Mouse (Mus musculus) hindbrain, embryonic 11.5 days (tissue): ENCODE results near the gene Fhit. TPM values are rescaled to one million over a fixed set of nuclear protein-coding genes. Genes with fewer than 3 reads are reported as not detected.

Experiments used
- ATAC-seq: fragments of 200-750 bp; cut with Nextera tagmentation; 2 replicates; pipeline ENCODE4 v1.8.0; 2017; ENCODE audit warnings: mild to moderate bottlenecking, moderate TSS enrichment, moderate library complexity; ENCODE audit not compliant: low FRiP score
- DNase-seq: peaks from one replicate; pipeline ENCODE4 v3.0.0-alpha.2; 2015; ENCODE audit warnings: low spot score
- H3K27ac ChIP-seq: fragments of 300-500 bp; sonication (generic); 2 replicates; pipeline ENCODE4 v1.5.1; 2014; ENCODE audit warnings: mild to moderate bottlenecking, low read depth, low read length
- H3K27me3 ChIP-seq: fragments of 300-500 bp; sonication (generic); 2 replicates; pipeline ENCODE4 v1.6.1; 2014; ENCODE audit warnings: mild to moderate bottlenecking, low read length, moderate library complexity, mixed read lengths; ENCODE audit not compliant: control insufficient read depth, insufficient read depth
- H3K36me3 ChIP-seq: fragments of 300-500 bp; sonication (generic); 2 replicates; pipeline ENCODE4 v1.6.1; 2014; ENCODE audit warnings: mild to moderate bottlenecking, low read length, moderate library complexity, mixed read lengths; ENCODE audit not compliant: control insufficient read depth, insufficient read depth
- H3K4me1 ChIP-seq: fragments of 300-500 bp; sonication (generic); replicated peaks from 2 replicates; pipeline ENCODE4 v1.6.1; 2014; ENCODE audit warnings: low read length, mixed read lengths; ENCODE audit not compliant: control insufficient read depth, insufficient read depth
- H3K4me2 ChIP-seq: fragments of 300-500 bp; sonication (generic); replicated peaks from 2 replicates; pipeline ENCODE4 v1.6.1; 2014; ENCODE audit warnings: mild to moderate bottlenecking, low read depth, low read length
- H3K4me3 ChIP-seq: fragments of 300-500 bp; sonication (generic); 2 replicates; pipeline ENCODE4 v1.5.1; 2014; ENCODE audit warnings: low read depth, low read length
- H3K9ac ChIP-seq: fragments of 300-500 bp; sonication (generic); 2 replicates; pipeline ENCODE4 v1.6.1; 2014; ENCODE audit warnings: low read depth, low read length
- H3K9me3 ChIP-seq: fragments of 300-500 bp; sonication (generic); 2 replicates; pipeline ENCODE4 v1.6.1; 2016; ENCODE audit warnings: low read length; ENCODE audit not compliant: control insufficient read depth
- WGBS: fragments of 180-500 bp; shearing (Covaris S2); extraction: QIAGEN DNeasy Blood & Tissue Kit; methylation state at CpG from one replicate; pipeline ENCODE4 v1.1.7; 2014; 5-methylcytosine and 5-hydroxymethylcytosine counted together
- polyA plus RNA-seq: library from polyadenylated mRNA; unstranded; fragments of >200 nt; fragmentation: Nextera tagmentation; extraction: Ambion mirVana; gene quantifications from 2 replicates; pipeline ENCODE4 v1.2.1, GENCODE M21; 2014

The Fhit gene
- polyA plus RNA-seq, 1 experiment from 2014 or later, result 5.0 TPM

GRCm38 (mm10) chr14:9684362-9684761 lies 1477.5 kb downstream of the Fhit start:
- 75% methylated on average over 1 of the region's 1 CpGs for WGBS
- Histone ChIP-seq H3K4me1 (no peaks in the 10 kb centered on the region), H3K27me3 (no peaks in the 10 kb centered on the region), H3K9ac (no peak overlapping the region), H3K4me2 (no peak overlapping the region), H3K27ac (no peak overlapping the region), H3K36me3 (no peaks in the 10 kb centered on the region), H3K9me3 (no peaks in the 10 kb centered on the region), H3K4me3 (no peak overlapping the region)
- no peak for ATAC-seq
- DNase-seq, result no peak

DNA sequence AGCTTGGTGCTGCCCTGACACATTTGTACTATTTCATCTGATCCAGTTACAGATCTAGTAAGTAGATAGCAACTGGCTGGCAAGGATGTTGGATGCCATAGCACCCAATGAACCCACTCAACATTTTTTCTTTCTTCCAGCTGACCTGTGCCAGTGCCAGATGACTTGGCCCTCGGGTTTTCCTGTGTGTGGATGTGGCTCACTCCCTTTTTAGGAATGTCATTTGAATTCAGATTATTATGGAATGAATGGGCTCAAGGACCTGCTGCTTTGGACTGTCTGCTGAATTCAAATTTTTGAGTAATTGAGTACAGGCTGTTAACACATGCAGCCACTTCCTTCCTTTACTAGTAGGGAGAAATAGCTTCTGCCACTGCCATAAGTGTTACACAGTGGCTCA lies 1489.1 kb downstream of the Fhit start:
- ATAC-seq (no peak), DNase-seq (no peak)
- no peak overlapping the region for H3K4me2 ChIP-seq
- H3K27ac ChIP-seq, result no peak overlapping the region
- no peaks in the 10 kb centered on the region for H3K9me3 ChIP-seq
- H3K27me3 ChIP-seq, result no peaks in the 10 kb centered on the region
- H3K9ac ChIP-seq, result no peak overlapping the region
- H3K36me3 ChIP-seq, result no peaks in the 10 kb centered on the region
- no peaks in the 10 kb centered on the region for H3K4me1 ChIP-seq
- 65% methylated on average over 1 of the region's 1 CpGs for WGBS
- no peak overlapping the region for H3K4me3 ChIP-seq

DNA sequence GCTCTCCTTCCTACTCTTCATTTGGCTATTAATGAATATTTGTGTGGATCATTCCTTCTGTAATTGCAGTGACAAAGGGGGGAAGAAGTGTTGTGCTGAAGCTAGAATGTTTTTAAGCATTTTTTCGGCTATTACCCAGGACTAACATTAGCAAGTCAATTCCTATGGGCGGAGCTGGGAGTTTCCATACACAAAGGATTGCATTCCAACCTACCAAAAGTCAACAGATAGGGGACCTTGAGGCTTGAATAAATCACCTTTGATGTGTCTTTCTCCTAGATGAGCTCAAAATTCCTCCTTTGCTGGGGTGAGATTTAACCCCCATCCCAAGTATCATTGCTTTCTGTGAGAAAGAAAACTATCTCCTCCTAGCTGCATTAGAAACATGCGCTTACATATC lies 1490.1 kb downstream of the Fhit start:
- no peak overlapping the region for H3K27ac ChIP-seq
- no peak overlapping the region for H3K4me3 ChIP-seq
- no peak overlapping the region for H3K4me2 ChIP-seq
- H3K36me3 ChIP-seq, result no peaks in the 10 kb centered on the region
- no peaks in the 10 kb centered on the region for H3K27me3 ChIP-seq
- WGBS, result 47% methylated on average over 3 of the region's 3 CpGs
- no peak for ATAC-seq
- DNase-seq, result no peak
- H3K9ac ChIP-seq, result no peak overlapping the region
- no peaks in the 10 kb centered on the region for H3K9me3 ChIP-seq
- no peaks in the 10 kb centered on the region for H3K4me1 ChIP-seq

DNA sequence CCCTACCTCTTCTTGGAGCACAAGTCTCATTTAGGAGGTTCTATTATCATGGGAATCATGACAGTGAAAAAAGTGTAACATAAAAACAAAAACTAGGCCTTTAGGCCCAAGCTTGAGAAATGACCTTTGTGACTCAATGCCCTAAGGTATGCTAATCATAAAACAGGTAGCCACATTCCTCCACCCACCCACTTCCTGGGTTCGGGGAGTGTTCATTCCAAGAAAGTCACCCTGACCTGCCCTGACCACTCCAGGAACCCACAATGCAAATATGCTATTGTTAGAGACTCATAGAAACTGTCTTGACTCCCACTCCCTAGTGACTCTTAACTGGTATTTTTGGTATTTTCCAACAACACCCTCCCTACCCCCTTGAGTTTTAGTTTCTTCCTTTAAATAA lies 1492.1 kb downstream of the Fhit start:
- Histone ChIP-seq H3K4me1 (no peaks in the 10 kb centered on the region), H3K9me3 (no peaks in the 10 kb centered on the region), H3K27me3 (no peaks in the 10 kb centered on the region), H3K36me3 (no peaks in the 10 kb centered on the region), H3K4me3 (no peak overlapping the region), H3K27ac (no peak overlapping the region), H3K9ac (no peak overlapping the region), H3K4me2 (no peak overlapping the region)
- ATAC-seq (no peak), DNase-seq (no peak)
- 83% methylated on average over 1 of the region's 1 CpGs for WGBS

DNA sequence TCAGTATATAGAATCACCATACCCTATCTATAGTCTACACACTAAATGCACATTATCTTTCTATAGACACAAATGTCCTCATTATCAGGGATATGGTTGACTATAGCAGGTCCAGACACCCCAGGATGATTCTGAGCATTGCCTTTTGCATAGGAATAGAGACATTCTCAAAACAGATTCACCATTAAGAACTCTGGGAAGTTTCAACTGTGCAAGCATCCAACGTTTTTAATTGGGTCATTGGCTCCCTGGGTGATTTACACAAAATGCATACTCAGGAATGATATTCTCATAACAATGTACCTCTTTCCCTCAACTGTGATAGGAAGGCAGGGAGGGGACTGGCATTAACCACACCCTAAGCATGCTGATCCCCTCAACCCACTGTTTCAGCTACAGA lies 1503.4 kb downstream of the Fhit start:
- ATAC-seq, result no peak
- WGBS, result 73% methylated on average over 1 of the region's 1 CpGs
- Histone ChIP-seq H3K36me3 (no peaks in the 10 kb centered on the region), H3K27ac (no peak overlapping the region), H3K4me2 (no peak overlapping the region), H3K9ac (no peak overlapping the region), H3K4me1 (no peaks in the 10 kb centered on the region), H3K9me3 (no peaks in the 10 kb centered on the region), H3K4me3 (no peak overlapping the region), H3K27me3 (no peaks in the 10 kb centered on the region)
- DNase-seq, result no peak

- H3K9ac ChIP-seq, result no peak overlapping the region
- H3K27ac ChIP-seq, result no peak overlapping the region
- H3K27me3 ChIP-seq, result no peaks in the 10 kb centered on the region
- no peak overlapping the region for H3K4me3 ChIP-seq
- no peaks in the 10 kb centered on the region for H3K9me3 ChIP-seq
- no peaks in the 10 kb centered on the region for H3K36me3 ChIP-seq
- H3K4me1 ChIP-seq, result no peaks in the 10 kb centered on the region
- WGBS, result 64% methylated on average over 1 of the region's 1 CpGs
- no peak for ATAC-seq
- DNase-seq, result no peak
- H3K4me2 ChIP-seq, result no peak overlapping the region
Observed at GRCm38 (mm10) chr14:9651417-9651816, 1510.4 kb downstream of the Fhit start.

- H3K27ac ChIP-seq, result no peak overlapping the region
- no peaks in the 10 kb centered on the region for H3K27me3 ChIP-seq
- no peaks in the 10 kb centered on the region for H3K9me3 ChIP-seq
- ATAC-seq (no peak), DNase-seq (no peak)
- no peaks in the 10 kb centered on the region for H3K36me3 ChIP-seq
- 85% methylated on average over 1 of the region's 1 CpGs for WGBS
- H3K4me2 ChIP-seq, result no peak overlapping the region
- no peaks in the 10 kb centered on the region for H3K4me1 ChIP-seq
- H3K9ac ChIP-seq, result no peak overlapping the region
- no peak overlapping the region for H3K4me3 ChIP-seq
Observed at GRCm38 (mm10) chr14:9648416-9648815, 1513.4 kb downstream of the Fhit start.

DNA sequence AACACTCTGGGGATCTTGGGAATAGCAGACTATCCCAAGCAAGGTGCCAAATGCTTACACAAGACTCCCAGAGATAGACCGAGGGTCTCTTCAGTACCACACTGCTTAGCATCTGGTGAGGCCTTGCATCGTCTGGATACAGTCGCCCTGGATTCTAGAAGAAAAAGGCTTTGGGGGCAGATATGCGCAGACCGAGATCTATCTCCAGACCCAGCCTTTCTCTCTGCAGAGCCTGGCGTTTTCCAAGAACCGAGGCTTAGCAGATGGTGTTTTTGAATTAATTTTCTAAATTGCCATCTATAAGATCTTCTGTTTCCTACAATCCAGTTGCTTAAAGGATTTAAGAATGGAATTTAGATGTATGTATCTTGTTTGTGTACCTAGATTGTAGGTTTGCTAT lies 1515.6 kb downstream of the Fhit start:
- Histone ChIP-seq H3K4me1 (no peaks in the 10 kb centered on the region), H3K4me2 (no peak overlapping the region), H3K27me3 (no peaks in the 10 kb centered on the region), H3K4me3 (no peak overlapping the region), H3K36me3 (no peaks in the 10 kb centered on the region), H3K9ac (no peak overlapping the region), H3K27ac (no peak overlapping the region), H3K9me3 (no peaks in the 10 kb centered on the region)
- no peak for ATAC-seq
- WGBS, result 85% methylated on average over 7 of the region's 7 CpGs
- DNase-seq, result no peak

GRCm38 (mm10) chr14:9644216-9645166 lies 1517.3 kb downstream of the Fhit start:
- ATAC-seq (no peak), DNase-seq (no peak)
- H3K27me3 ChIP-seq, result no peaks in the 10 kb centered on the region
- no peaks in the 10 kb centered on the region for H3K36me3 ChIP-seq
- H3K27ac ChIP-seq, result no peak overlapping the region
- H3K4me2 ChIP-seq, result no peak overlapping the region
- no peaks in the 10 kb centered on the region for H3K4me1 ChIP-seq
- no peak overlapping the region for H3K9ac ChIP-seq
- WGBS, result 60% methylated on average over 9 of the region's 9 CpGs
- no peak overlapping the region for H3K4me3 ChIP-seq
- no peaks in the 10 kb centered on the region for H3K9me3 ChIP-seq
